Mouse (Mus musculus) CD8-positive naive resting alpha-beta T cell, adult 2 months (primary cell): ENCODE measurements around the gene Cyp2c66.
"Not testable (repeated sequence)": the region's sequence is repeated elsewhere in the genome, so short reads cannot be mapped to it uniquely, and the experiment has no call there.

Experiments used
- DNase-seq, 2 experiments: peaks; one replicate each; pipeline ENCODE4 v3.0.0; 2022; ENCODE audit warnings: low read depth in 2 of 2, low spot score in 2 of 2

Cyp2c66 gene

DNA sequence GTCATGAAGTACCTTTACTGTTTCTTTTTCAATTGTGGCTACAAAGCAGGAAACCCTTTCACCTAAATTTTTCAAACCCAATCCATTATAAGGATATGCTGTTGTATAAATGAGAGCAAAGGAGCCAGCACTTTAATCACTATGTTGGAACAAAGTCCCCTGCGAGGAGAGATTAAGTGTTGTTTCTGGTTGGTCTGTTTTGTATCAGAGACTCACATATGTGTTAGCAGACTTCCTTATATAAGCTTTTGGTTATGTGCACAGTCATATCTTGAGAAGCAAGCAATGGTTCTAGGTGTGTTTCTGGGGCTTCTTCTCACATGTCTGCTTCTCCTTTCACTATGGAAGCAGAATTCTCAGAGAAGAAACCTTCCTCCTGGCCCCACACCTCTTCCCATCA lies at the start of gene Cyp2c66:
TSS of gene Cyp2c66 (plus strand) at position 255 of the 400 bp plus-strand sequence.
- DNase-seq = no peak

GRCm38 (mm10) chr19:39098779-39099178 lies 14.9 kb upstream of the Cyp2c66 start:
- DNase-seq = not testable (repeated sequence)

GRCm38 (mm10) chr19:39156836-39157235 lies 43.1 kb downstream of the Cyp2c66 start:
- DNase-seq = not testable (repeated sequence)
